Mouse (Mus musculus): ENCODE data around the gene Hoxc10.

DNA sequence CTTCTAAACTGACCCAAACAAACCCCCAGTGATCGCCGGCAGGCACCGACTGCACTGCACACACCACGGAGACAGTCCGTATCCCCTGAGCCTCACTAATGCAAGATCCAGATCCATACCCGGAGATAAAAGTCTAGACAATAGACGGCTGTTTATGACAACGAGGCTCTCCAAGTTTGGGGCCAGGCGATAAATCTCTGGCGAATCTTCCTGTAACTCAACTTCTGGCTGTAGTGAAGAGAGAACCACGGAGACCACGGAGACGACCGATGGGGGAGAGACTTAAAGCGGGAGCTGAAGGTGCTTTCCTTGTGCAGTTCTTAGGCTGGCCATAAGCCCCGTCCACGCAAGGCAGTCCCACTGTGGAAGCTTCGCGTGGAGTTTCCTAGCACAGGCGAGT lies 16.9 kb upstream of the Hoxc10 start:
- TF ChIP-seq CTCF (IDR thresholded peaks at IDR 0.05; ENCODE audit: low read depth, low read length) (no peak), POLR2A (IDR thresholded peaks at IDR 0.05; ENCODE audit: borderline replicate concordance, low read depth, low read length) (no peak)

Measured in bone marrow macrophage, adult 2 months (primary cell).